Mouse (Mus musculus) lung, postnatal 0 days (tissue): ENCODE results near the gene Tst. TPM values are rescaled to one million over a fixed set of nuclear protein-coding genes. Genes with fewer than 3 reads are reported as not detected.
A peak's percentile ranks its signal among the peaks of the same experiment; 100 is the strongest.

Experiments used
- ATAC-seq: fragments of 200-750 bp; cut with Nextera tagmentation; 2 replicates; pipeline ENCODE4 v1.8.0; 2017; ENCODE audit warnings: moderate library complexity
- DNase-seq: peaks from one replicate; pipeline ENCODE4 v3.0.0-alpha.2; 2016; ENCODE audit warnings: low spot score
- H3K27ac ChIP-seq: fragments of 300-500 bp; sonication (generic); 2 replicates; pipeline ENCODE4 v1.5.1; 2014; ENCODE audit warnings: antibody characterized with exemption, mild to moderate bottlenecking, low read length, mixed read lengths
- H3K27me3 ChIP-seq: fragments of 300-500 bp; sonication (generic); replicated peaks from 2 replicates; pipeline ENCODE4 v1.6.1; 2014; ENCODE audit warnings: low read length, mixed read lengths; ENCODE audit not compliant: insufficient read depth
- H3K36me3 ChIP-seq: fragments of 300-500 bp; sonication (generic); 2 replicates; pipeline ENCODE4 v1.6.1; 2014; ENCODE audit warnings: low read length, mixed read lengths; ENCODE audit not compliant: insufficient read depth
- H3K4me1 ChIP-seq: fragments of 300-500 bp; sonication (generic); 2 replicates; pipeline ENCODE4 v1.6.1; 2014; ENCODE audit warnings: antibody characterized with exemption, low read depth, low read length, mixed read lengths; ENCODE audit not compliant: insufficient read depth
- H3K4me2 ChIP-seq: fragments of 300-500 bp; sonication (generic); replicated peaks from 2 replicates; pipeline ENCODE4 v1.6.1; 2014; ENCODE audit warnings: low read depth, mild to moderate bottlenecking, low read length, moderate library complexity, mixed read lengths
- H3K4me3 ChIP-seq: fragments of 300-500 bp; sonication (generic); 2 replicates; pipeline ENCODE4 v1.5.1; 2014; ENCODE audit warnings: low read depth, low read length
- H3K9ac ChIP-seq: fragments of 300-500 bp; sonication (generic); replicated peaks from 2 replicates; pipeline ENCODE4 v1.6.1; 2014; ENCODE audit warnings: low read depth, mild to moderate bottlenecking
- H3K9me3 ChIP-seq: fragments of 300-500 bp; sonication (generic); 2 replicates; pipeline ENCODE4 v1.6.1; 2016; ENCODE audit warnings: low read length, mixed read lengths
- CTCF ChIP-seq: IDR thresholded peaks from 2 replicates; pipeline ENCODE4 v1.5.1; 2016; ENCODE audit warnings: antibody characterized with exemption, mild to moderate bottlenecking
- EP300 ChIP-seq: IDR thresholded peaks from 2 replicates; pipeline ENCODE4 v1.6.1; 2016; ENCODE audit warnings: antibody characterized with exemption, mild to moderate bottlenecking, control low read depth
- WGBS: fragments of 180-500 bp; shearing (Covaris S2); extraction: QIAGEN DNeasy Blood & Tissue Kit; methylation state at CpG from one replicate; pipeline ENCODE4 v1.1.7; 2014; 5-methylcytosine and 5-hydroxymethylcytosine counted together
- polyA plus RNA-seq: library from polyadenylated mRNA; unstranded; fragments of >200 nt; fragmentation: Nextera tagmentation; extraction: Ambion mirVana; gene quantifications from 2 replicates; pipeline ENCODE4 v1.2.1, GENCODE M21; 2015

The Tst gene
- polyA plus RNA-seq, 1 experiment from 2014 or later: 171 TPM

DNA sequence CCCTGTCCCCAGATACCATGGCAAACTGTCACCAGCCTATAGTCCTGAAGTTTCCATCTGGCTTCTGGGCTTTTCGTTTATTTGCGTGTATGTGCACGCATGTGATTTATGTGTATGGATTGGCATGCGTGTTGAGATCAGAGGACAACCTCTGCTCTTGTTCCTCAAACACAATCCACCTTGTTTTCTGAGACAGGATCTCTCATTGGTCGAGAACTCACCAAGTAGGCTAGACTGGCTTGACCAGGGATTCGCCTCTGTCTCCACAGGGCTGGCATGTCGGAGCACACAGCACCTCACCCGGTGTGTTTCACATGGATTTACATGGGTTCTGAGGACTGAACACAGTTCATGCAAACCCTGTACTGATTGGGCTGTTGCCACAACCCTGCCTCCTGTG is 8.4 kb upstream of the Tst start:
- Histone ChIP-seq H3K9ac (no peak overlapping the region), H3K4me1 (peaks cover 6% of the 10 kb centered on the region; the same call in 1 of the 2 replicates), H3K27ac (no peak overlapping the region), H3K27me3 (no peaks in the 10 kb centered on the region), H3K9me3 (no peaks in the 10 kb centered on the region), H3K4me2 (no peak overlapping the region), H3K36me3 (no peaks in the 10 kb centered on the region), H3K4me3 (no peak overlapping the region)
- WGBS: 90% methylated on average over 8 of the region's 8 CpGs
- DNase-seq (no peak), ATAC-seq (no peak)
- TF ChIP-seq EP300 (no peak), CTCF (no peak)

DNA sequence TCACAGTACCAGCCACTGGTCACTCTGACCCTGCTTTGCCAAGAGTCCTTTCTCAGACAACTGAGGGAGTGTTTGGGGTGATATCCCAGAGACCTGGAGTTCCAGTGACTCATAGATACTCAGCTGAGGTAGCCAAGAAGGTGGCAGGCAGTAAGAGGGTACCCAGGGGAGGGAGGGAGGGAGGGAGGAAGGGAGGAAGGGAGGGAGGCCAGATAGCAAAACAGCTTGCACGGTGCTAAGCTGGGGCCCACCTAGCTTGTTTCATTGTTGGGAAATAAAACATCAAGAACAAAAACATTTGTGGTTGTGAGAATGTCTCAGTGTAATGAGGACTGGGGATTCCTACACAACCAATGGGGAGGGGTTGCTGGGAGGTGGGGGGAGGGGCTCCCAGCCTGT is 8.0 kb upstream of the Tst start:
- WGBS: 35% methylated on average over 1 of the region's 1 CpGs
- Histone ChIP-seq H3K4me1 (peaks cover 6% of the 10 kb centered on the region; the same call in 1 of the 2 replicates), H3K9me3 (no peaks in the 10 kb centered on the region), H3K27me3 (no peaks in the 10 kb centered on the region), H3K4me3 (no peak overlapping the region), H3K36me3 (no peaks in the 10 kb centered on the region), H3K4me2 (no peak overlapping the region), H3K27ac (no peak overlapping the region), H3K9ac (no peak overlapping the region)
- no peak for TF ChIP-seq EP300
- TF ChIP-seq CTCF: no peak
- ATAC-seq (no peak), DNase-seq (no peak)

GRCm38 (mm10) chr15:78413083-78413718 is 7.5 kb upstream of the Tst start:
- DNase-seq (no peak), ATAC-seq (no peak)
- H3K4me1 ChIP-seq: peaks cover 6% of the 10 kb centered on the region; the same call in 1 of the 2 replicates
- no peak overlapping the region for H3K9ac ChIP-seq
- H3K36me3 ChIP-seq: no peaks in the 10 kb centered on the region
- no peak overlapping the region for H3K4me3 ChIP-seq
- H3K27me3 ChIP-seq: no peaks in the 10 kb centered on the region
- WGBS: 80% methylated on average over 14 of the region's 14 CpGs
- H3K27ac ChIP-seq: no peak overlapping the region
- TF ChIP-seq CTCF: no peak
- no peak for TF ChIP-seq EP300
- H3K9me3 ChIP-seq: no peaks in the 10 kb centered on the region
- H3K4me2 ChIP-seq: no peak overlapping the region

GRCm38 (mm10) chr15:78409570-78410052 is 3.9 kb upstream of the Tst start:
- no peak overlapping the region for H3K27ac ChIP-seq
- ATAC-seq (no peak), DNase-seq (no peak)
- no peaks in the 10 kb centered on the region for H3K36me3 ChIP-seq
- no peaks in the 10 kb centered on the region for H3K27me3 ChIP-seq
- peak overlapping the region; percentile 12; the same call in 1 of the 2 replicates for H3K4me2 ChIP-seq
- no peak for TF ChIP-seq EP300
- no peak for TF ChIP-seq CTCF
- peak overlapping the region; percentile 8; the same call in 1 of the 2 replicates for H3K4me3 ChIP-seq
- no peak overlapping the region for H3K9ac ChIP-seq
- no peaks in the 10 kb centered on the region for H3K9me3 ChIP-seq
- peaks cover 11% of the 10 kb centered on the region; the same call in 1 of the 2 replicates for H3K4me1 ChIP-seq
- 37% methylated on average over 12 of the region's 12 CpGs for WGBS

DNA sequence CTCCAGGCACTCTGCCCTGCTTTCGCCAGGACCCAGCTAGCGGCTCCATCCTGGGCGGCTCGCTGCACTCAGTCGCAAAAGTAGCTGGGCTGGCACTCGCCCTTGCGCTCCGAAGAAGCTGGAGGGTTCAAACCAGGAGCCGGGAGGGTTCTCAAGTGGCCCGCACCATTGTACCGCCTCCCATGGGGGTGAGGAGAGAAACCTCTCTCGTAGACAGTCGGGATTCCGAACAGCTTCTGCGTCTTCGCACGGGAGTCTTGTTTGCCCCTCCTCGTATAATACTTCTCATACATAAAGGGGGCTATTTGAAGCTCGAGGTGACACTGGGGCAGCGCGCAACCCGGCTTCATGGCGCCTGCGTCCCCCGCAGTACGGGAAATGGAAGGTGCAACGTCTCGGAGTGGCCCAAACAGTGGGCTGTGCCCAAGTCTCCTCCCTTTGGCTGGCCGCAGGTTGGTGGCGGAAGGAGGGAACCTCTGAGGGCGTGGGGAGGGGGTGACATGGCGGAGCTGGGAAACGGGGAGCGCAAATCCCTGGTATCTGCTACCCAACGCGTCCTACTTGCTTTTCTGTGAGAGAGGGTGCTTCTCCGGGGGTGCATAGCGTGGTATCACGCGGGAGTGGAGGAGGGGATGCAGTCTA is 707 bp upstream of the Tst start, which contains the start of gene Mpst:
Gene Mpst (plus strand): TSS at position 124 of the 642 bp plus-strand sequence.
- no peaks in the 10 kb centered on the region for H3K27me3 ChIP-seq
- H3K27ac ChIP-seq: peak within 1 kb of the TSS; percentile 98
- no peaks in the 10 kb centered on the region for H3K9me3 ChIP-seq
- peak within 1 kb of the TSS; percentile 73 for H3K4me3 ChIP-seq
- TF ChIP-seq CTCF (0 out of 2 replicates have a peak, but pooled peaks have one; percentile 8), EP300 (peak; percentile 41; the same call in 1 of the 2 replicates)
- H3K36me3 ChIP-seq: no peaks in the 10 kb centered on the region
- H3K4me1 ChIP-seq: peaks cover 32% of the 10 kb centered on the region
- H3K4me2 ChIP-seq: peak within 1 kb of the TSS; percentile 80
- peak within 1 kb of the TSS; percentile 68 for H3K9ac ChIP-seq
- ATAC-seq (peak; percentile 75), DNase-seq (peak; percentile 96)
- under 1% methylated on average over 39 of the region's 40 CpGs for WGBS

GRCm38 (mm10) chr15:78405098-78405497 is 609 bp downstream of the Tst start:
- no peaks in the 10 kb centered on the region for H3K27me3 ChIP-seq
- peak overlapping the region; percentile 73 for H3K4me3 ChIP-seq
- TF ChIP-seq CTCF: no peak
- no peak for TF ChIP-seq EP300
- H3K36me3 ChIP-seq: no peaks in the 10 kb centered on the region
- ATAC-seq: no peak
- H3K4me1 ChIP-seq: peaks cover 39% of the 10 kb centered on the region
- peak overlapping the region; percentile 80 for H3K4me2 ChIP-seq
- 36% methylated on average over 11 of the region's 11 CpGs for WGBS
- H3K27ac ChIP-seq: peak overlapping the region; percentile 98
- H3K9ac ChIP-seq: peak overlapping the region; percentile 38
- no peaks in the 10 kb centered on the region for H3K9me3 ChIP-seq
- no peak for DNase-seq
